Mouse (Mus musculus) liver, embryonic 14 days (tissue): ENCODE results near the gene Prima1. TPM values are rescaled to one million over a fixed set of nuclear protein-coding genes. Genes with fewer than 3 reads are reported as not detected.

ENCODE experiments used
- polyA plus RNA-seq: library from polyadenylated mRNA; depleted of rRNA; stranded (reverse); fragments of >200 nt; gene quantifications from 2 replicates; pipeline ENCODE4 v1.2.3, GENCODE M21; 2012; rRNA removed

Gene Prima1
- 0.10 TPM in 1 of 2 replicates, not detected in the other for polyA plus RNA-seq

GRCm38 (mm10) chr12:103242083-103242581, at the start of gene Prima1:
Prima1 (minus strand) TSS chr12:103242150.

Other genes starting within 250 kb of the Prima1 start
- gene Fam181a, start 68.8 kb upstream of the Prima1 start, polyA plus RNA-seq: not detected in 2 replicates
- gene Asb2, start 113.9 kb upstream of the Prima1 start, polyA plus RNA-seq: 3.0 and 4.0 TPM in 2 replicates
- 13.4 and 16.0 TPM in 2 replicates for gene Otub2, start 146.5 kb upstream of the Prima1 start, polyA plus RNA-seq
- 0.14 and 0.20 TPM in 2 replicates for gene 9330161L09Rik, start 165.7 kb upstream of the Prima1 start, polyA plus RNA-seq
- 23.5 and 28.4 TPM in 2 replicates for gene Ddx24, start 183.7 kb upstream of the Prima1 start, polyA plus RNA-seq
- gene Ifi27, start 192.1 kb upstream of the Prima1 start, polyA plus RNA-seq: 14.0 and 33.2 TPM in 2 replicates
- gene Ifi27l2a, start 201.5 kb upstream of the Prima1 start, polyA plus RNA-seq: 6.2 and 8.6 TPM in 2 replicates
- not detected in 2 replicates for gene Ifi27l2b, start 215.1 kb upstream of the Prima1 start, polyA plus RNA-seq